Mouse (Mus musculus): ENCODE data around the gene Plekhg1.
A peak's percentile ranks its signal among the peaks of the same experiment; 100 is the strongest.

The Plekhg1 gene

DNA sequence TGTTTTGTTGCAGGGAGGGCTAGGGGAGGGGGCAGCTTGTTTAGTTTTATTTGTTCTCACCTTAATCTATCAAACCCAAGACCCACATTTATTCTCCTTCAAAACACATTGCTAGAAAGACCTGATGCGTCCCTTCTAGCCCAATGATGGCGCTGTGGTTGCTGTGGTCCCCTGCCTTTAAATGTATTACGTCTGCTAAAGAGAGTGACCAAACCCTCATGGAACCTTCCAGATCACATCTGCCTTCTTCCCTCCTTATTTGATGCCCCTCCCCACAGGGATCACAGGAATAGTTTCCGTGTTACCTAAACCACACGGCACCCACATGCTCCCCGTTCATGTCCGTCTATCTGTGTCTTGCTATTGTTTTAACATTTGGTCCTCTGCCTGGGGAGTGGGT lies 265.0 kb downstream of the Plekhg1 start:
- DNase-seq (ENCODE audit: low read depth, low spot score), result no peak

- DNase-seq (ENCODE audit: low read depth, low spot score), result peak; percentile 3
Observed at GRCm38 (mm10) chr10:4006296-4007015, 266.3 kb downstream of the Plekhg1 start.
